Mouse (Mus musculus) liver, postnatal 0 days (tissue): Measurements from ENCODE around the gene Sema5a.

Experiments
- CTCF ChIP-seq: sonication (generic); IDR thresholded peaks from 2 replicates; pipeline ENCODE4 v1.5.1; 2016; ENCODE audit warnings: antibody characterized with exemption, low read depth
- EP300 ChIP-seq: IDR thresholded peaks from 2 replicates; pipeline ENCODE4 v1.6.1; 2016; ENCODE audit warnings: antibody characterized with exemption, low read depth, mild to moderate bottlenecking

DNA sequence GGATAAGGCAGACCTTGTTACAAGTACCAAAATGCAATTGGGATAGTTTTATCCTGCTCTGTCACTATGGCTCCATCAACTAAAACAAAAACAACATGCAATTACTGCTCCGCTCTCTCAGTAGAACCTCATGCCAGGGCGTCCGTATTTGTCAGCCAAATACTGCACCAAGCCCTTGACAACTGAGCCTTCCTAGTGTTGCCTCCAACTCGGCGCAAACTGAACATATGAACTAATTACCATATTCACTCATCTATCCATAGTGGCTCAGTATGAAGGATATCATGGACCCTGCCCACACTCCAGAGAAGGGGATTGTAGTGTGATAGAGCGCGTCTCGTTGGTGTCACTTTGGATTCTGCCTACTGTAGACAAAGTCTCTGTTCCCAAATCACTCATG, 389.1 kb downstream of the Sema5a start:
- TF ChIP-seq EP300 (no peak), CTCF (no peak)
